Mouse (Mus musculus): Measurements from ENCODE around the gene Myo1h.

DNA sequence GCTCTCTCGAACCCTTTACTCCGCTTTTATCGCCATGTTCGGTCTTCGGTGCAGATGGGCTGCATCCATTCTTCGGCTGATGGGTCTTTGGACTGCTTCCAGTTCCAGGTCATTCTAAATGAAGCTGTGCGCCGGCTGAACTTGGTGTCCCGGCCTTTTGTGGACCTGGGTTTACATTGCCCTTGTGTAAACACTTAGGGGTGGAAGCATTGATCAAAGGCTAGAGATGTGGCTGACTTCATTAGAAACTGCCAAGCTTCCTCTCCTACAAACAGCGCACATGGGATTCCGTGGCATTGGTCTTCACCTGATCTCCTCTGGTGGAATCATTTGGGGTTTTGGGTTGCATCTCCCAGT is 20.7 kb downstream of the Myo1h start:
- TF ChIP-seq CTCF (IDR thresholded peaks at IDR 0.05; ENCODE audit: borderline replicate concordance, insufficient read depth, low read length) = no peak
- TF ChIP-seq POLR2A (IDR thresholded peaks at IDR 0.05; ENCODE audit: low read depth, low read length) = no peak

Measured in embryonic fibroblast, embryonic 13.5 days (primary cell).